Mouse (Mus musculus): ENCODE measurements at regions not wholly inside any gene's neighbourhood (a gene's known extent, or its start where the extent isn't known, plus 50 kb on each side); places are given as distances from the start of the nearest gene placed in this dataset.

DNA sequence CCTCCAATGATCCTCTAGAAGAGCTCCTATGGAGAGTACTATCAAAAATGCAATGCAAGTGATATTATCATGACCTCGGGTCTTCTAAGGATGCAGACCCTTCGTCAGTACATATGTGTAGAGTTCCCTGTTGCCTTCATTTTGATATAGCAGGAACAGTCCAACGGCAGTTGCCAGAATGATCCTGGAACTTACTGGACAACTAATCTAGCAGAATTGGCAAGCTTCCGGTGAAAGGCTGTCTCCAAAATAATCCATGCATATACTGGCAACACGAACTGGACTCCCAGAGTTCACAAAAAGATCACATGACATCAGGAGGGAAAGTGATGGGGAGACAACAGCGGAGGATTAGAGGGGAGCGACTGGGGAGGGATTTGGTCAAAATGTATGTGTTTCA is 253.6 kb upstream of the Mgmt start:
- no peak for TF ChIP-seq POLR2A (IDR thresholded peaks at IDR 0.05; ENCODE audit: extremely low read depth, insufficient read depth, low read length)
- no peak for TF ChIP-seq CTCF (IDR thresholded peaks at IDR 0.05; ENCODE audit: low read depth, low read length)
